Mouse (Mus musculus) naive thymus-derived CD4-positive, alpha-beta T cell, adult 2 months (primary cell): ENCODE measurements at regions not wholly inside any gene's neighbourhood (a gene's known extent, or its start where the extent isn't known, plus 50 kb on each side); places are given as distances from the start of the nearest gene placed in this dataset.

Source experiments
- DNase-seq: peaks from one replicate; pipeline ENCODE4 v3.0.0-alpha.2; 2011; ENCODE audit warnings: low read depth

GRCm38 (mm10) chr4:127636934-127637333, 279.0 kb upstream of the Gjb5 start:
- no peak for DNase-seq

- no peak for DNase-seq
Measured at GRCm38 (mm10) chr4:127635262-127635661, 277.3 kb upstream of the Gjb5 start.

GRCm38 (mm10) chr4:127619870-127620269, 261.9 kb upstream of the Gjb5 start:
- DNase-seq = no peak

- no peak for DNase-seq
Measured at GRCm38 (mm10) chr4:127612761-127613160, 254.8 kb upstream of the Gjb5 start.

GRCm38 (mm10) chr4:127600919-127601318, 242.9 kb upstream of the Gjb5 start:
- no peak for DNase-seq

GRCm38 (mm10) chr4:127598610-127599009, 240.6 kb upstream of the Gjb5 start:
- DNase-seq = no peak

GRCm38 (mm10) chr4:127594081-127594480, 236.1 kb upstream of the Gjb5 start:
- DNase-seq = no peak

- DNase-seq = no peak
Measured at GRCm38 (mm10) chr4:127591540-127591939, 233.6 kb upstream of the Gjb5 start.

- no peak for DNase-seq
Measured at GRCm38 (mm10) chr4:127586822-127587221, 228.8 kb upstream of the Gjb5 start.

- no peak for DNase-seq
Measured at GRCm38 (mm10) chr4:127576521-127576920, 218.5 kb upstream of the Gjb5 start.

GRCm38 (mm10) chr4:127562602-127563001, 204.6 kb upstream of the Gjb5 start:
- DNase-seq = no peak

- DNase-seq = no peak
Measured at GRCm38 (mm10) chr4:127558572-127558971, 200.6 kb upstream of the Gjb5 start.

GRCm38 (mm10) chr4:127552456-127553225, 194.7 kb upstream of the Gjb5 start:
- no peak for DNase-seq

GRCm38 (mm10) chr4:127549581-127549980, 191.6 kb upstream of the Gjb5 start:
- no peak for DNase-seq

- no peak for DNase-seq
Measured at GRCm38 (mm10) chr4:127549018-127549417, 191.0 kb upstream of the Gjb5 start.

- DNase-seq = no peak
Measured at GRCm38 (mm10) chr4:127545106-127545505, 187.1 kb upstream of the Gjb5 start.

GRCm38 (mm10) chr4:127543276-127543675, 185.3 kb upstream of the Gjb5 start:
- DNase-seq = no peak

- DNase-seq = no peak
Measured at GRCm38 (mm10) chr4:127542771-127543170, 184.8 kb upstream of the Gjb5 start.

- no peak for DNase-seq
Measured at GRCm38 (mm10) chr4:127536952-127537351, 179.0 kb upstream of the Gjb5 start.

- no peak for DNase-seq
Measured at GRCm38 (mm10) chr4:127535630-127536029, 177.6 kb upstream of the Gjb5 start.

- no peak for DNase-seq
Measured at GRCm38 (mm10) chr4:127534411-127534810, 176.4 kb upstream of the Gjb5 start.

- DNase-seq = no peak
Measured at GRCm38 (mm10) chr4:127533726-127534125, 175.7 kb upstream of the Gjb5 start.

- no peak for DNase-seq
Measured at GRCm38 (mm10) chr4:127530779-127531178, 172.8 kb upstream of the Gjb5 start.

- no peak for DNase-seq
Measured at GRCm38 (mm10) chr4:127522151-127522550, 164.2 kb upstream of the Gjb5 start.
